Mouse (Mus musculus): Measurements from ENCODE around the gene Amh.

DNA sequence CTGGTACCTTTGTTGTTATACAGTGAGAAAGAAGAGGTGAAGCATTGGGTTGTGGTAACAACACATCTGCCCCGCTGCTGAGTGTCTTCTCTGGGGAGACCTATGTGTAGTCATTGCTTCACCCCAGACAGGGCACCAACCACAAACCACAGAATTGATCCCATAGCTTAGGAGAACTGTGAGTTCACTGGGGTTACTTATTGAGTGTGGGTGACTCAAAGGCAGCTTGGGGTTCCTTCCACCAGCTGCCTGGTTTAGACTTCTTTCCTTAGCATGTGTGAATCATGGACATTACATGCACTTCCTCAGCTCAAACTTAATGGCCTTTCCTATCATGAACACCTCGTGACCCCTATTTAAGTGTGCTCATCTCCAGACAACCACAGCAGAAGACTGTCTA is 41.5 kb upstream of the Amh start:
- TF ChIP-seq CTCF (IDR thresholded peaks at IDR 0.05; ENCODE audit: low read depth): no peak
- TF ChIP-seq EP300 (IDR thresholded peaks at IDR 0.05; ENCODE audit: low read depth): no peak

All from heart, postnatal 0 days (tissue).